Mouse (Mus musculus) brain, embryonic 14.5 days (tissue): ENCODE measurements at regions not wholly inside any gene's neighbourhood (a gene's known extent, or its start where the extent isn't known, plus 50 kb on each side); places are given as distances from the start of the nearest gene placed in this dataset.

ENCODE experiments used
- CTCF ChIP-seq: fragments of 200-500 bp; IDR thresholded peaks from 2 replicates; pipeline ENCODE4 v1.5.1; 2012; ENCODE audit warnings: inconsistent platforms, mild to moderate bottlenecking, moderate library complexity, borderline replicate concordance; ENCODE audit not compliant: insufficient read depth, insufficient read length; ENCODE audit errors: extremely low read depth
- POLR2A ChIP-seq: fragments of 200-500 bp; IDR thresholded peaks from 2 replicates; pipeline ENCODE4 v1.6.1; 2012; ENCODE audit warnings: mild to moderate bottlenecking, inconsistent platforms, borderline replicate concordance; ENCODE audit not compliant: poor library complexity, insufficient read depth, insufficient read length, severe bottlenecking; ENCODE audit errors: extremely low read depth

DNA sequence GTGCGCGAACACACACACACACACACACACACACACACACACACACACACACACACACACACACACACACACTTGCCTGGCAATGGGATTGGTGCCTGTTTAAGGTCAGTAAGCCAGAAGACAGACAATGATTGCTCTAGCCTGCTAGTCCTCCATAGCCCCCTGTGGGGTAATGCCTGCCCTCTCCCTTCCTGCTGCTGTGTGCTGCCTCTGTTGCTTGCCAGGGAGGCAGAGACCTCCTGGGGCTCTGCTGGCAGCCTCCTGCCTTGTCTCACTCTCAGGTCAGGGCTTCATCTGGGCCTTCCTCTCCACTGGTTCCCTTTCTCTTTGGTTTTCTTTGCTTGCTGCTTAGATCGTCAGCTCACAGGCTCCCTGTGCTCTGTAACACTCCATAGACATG is 225.6 kb downstream of the Igsf11 start:
- TF ChIP-seq CTCF (no peak), POLR2A (no peak)
